Mouse (Mus musculus) limb, embryonic 15.5 days (tissue): ENCODE data around the gene Cdh20. TPM values are rescaled to one million over a fixed set of nuclear protein-coding genes. Genes with fewer than 3 reads are reported as not detected.
"Not testable (repeated sequence)": the region's sequence is repeated elsewhere in the genome, so short reads cannot be mapped to it uniquely, and the experiment has no call there.

Experiments
- ATAC-seq: fragments of 200-750 bp; cut with Nextera tagmentation; 2 replicates; pipeline ENCODE4 v1.8.0; 2017; ENCODE audit warnings: low read depth, moderate TSS enrichment; ENCODE audit not compliant: insufficient number of reproducible peaks, low FRiP score, low TSS enrichment
- H3K27ac ChIP-seq: fragments of 300-500 bp; sonication (generic); 2 replicates; pipeline ENCODE4 v1.5.1; 2015; ENCODE audit warnings: moderate library complexity, mild to moderate bottlenecking, inconsistent platforms
- H3K27me3 ChIP-seq: fragments of 300-500 bp; sonication (generic); 2 replicates; pipeline ENCODE4 v1.6.1; 2015; ENCODE audit warnings: inconsistent platforms
- H3K36me3 ChIP-seq: fragments of 300-500 bp; sonication (generic); 2 replicates; pipeline ENCODE4 v1.6.1; 2015; ENCODE audit warnings: inconsistent platforms
- H3K4me1 ChIP-seq: fragments of 300-500 bp; sonication (generic); 2 replicates; pipeline ENCODE4 v1.6.1; 2015; ENCODE audit warnings: inconsistent platforms
- H3K4me2 ChIP-seq: fragments of 300-500 bp; sonication (generic); 2 replicates; pipeline ENCODE4 v1.6.1; 2015; ENCODE audit warnings: mild to moderate bottlenecking, inconsistent platforms
- H3K4me3 ChIP-seq: fragments of 300-500 bp; sonication (generic); 2 replicates; pipeline ENCODE4 v1.5.1; 2015; ENCODE audit warnings: mild to moderate bottlenecking, inconsistent platforms
- H3K9ac ChIP-seq: fragments of 300-500 bp; sonication (generic); 2 replicates; pipeline ENCODE4 v1.6.1; 2015; ENCODE audit warnings: inconsistent platforms
- H3K9me3 ChIP-seq: fragments of 300-500 bp; sonication (generic); 2 replicates; pipeline ENCODE4 v1.6.1; 2016; ENCODE audit warnings: inconsistent platforms
- WGBS: fragments of 180-500 bp; shearing (Covaris S2); methylation state at CpG from one replicate; pipeline ENCODE4 v1.1.7; 2015; 5-methylcytosine and 5-hydroxymethylcytosine counted together
- polyA plus RNA-seq: library from polyadenylated mRNA; unstranded; fragments of >200 nt; fragmentation: Nextera tagmentation; extraction: Ambion mirVana; gene quantifications from 2 replicates; pipeline ENCODE4 v1.2.1, GENCODE M21; 2015

Cdh20 gene
- polyA plus RNA-seq, 1 experiment from 2014 or later = 0.63 TPM

GRCm38 (mm10) chr1:104917307-104917836 lies 149.0 kb downstream of the Cdh20 start:
- ATAC-seq = no peak
- H3K36me3 ChIP-seq = no peaks in the 10 kb centered on the region
- no peaks in the 10 kb centered on the region for H3K9me3 ChIP-seq
- H3K9ac ChIP-seq = no peak overlapping the region
- 53% methylated on average over 1 of the region's 1 CpGs for WGBS
- no peak overlapping the region for H3K4me3 ChIP-seq
- H3K4me2 ChIP-seq = no peak overlapping the region
- H3K27ac ChIP-seq = no peak overlapping the region
- H3K27me3 ChIP-seq = no peaks in the 10 kb centered on the region
- H3K4me1 ChIP-seq = no peaks in the 10 kb centered on the region

GRCm38 (mm10) chr1:104933051-104933450 lies 164.7 kb downstream of the Cdh20 start:
- Histone ChIP-seq H3K4me2 (no peak overlapping the region), H3K9me3 (no peaks in the 10 kb centered on the region), H3K27ac (no peak overlapping the region), H3K4me1 (no peaks in the 10 kb centered on the region), H3K36me3 (no peaks in the 10 kb centered on the region), H3K9ac (no peak overlapping the region), H3K27me3 (no peaks in the 10 kb centered on the region), H3K4me3 (no peak overlapping the region)
- no peak for ATAC-seq
- 19% methylated on average over 7 of the region's 7 CpGs for WGBS

DNA sequence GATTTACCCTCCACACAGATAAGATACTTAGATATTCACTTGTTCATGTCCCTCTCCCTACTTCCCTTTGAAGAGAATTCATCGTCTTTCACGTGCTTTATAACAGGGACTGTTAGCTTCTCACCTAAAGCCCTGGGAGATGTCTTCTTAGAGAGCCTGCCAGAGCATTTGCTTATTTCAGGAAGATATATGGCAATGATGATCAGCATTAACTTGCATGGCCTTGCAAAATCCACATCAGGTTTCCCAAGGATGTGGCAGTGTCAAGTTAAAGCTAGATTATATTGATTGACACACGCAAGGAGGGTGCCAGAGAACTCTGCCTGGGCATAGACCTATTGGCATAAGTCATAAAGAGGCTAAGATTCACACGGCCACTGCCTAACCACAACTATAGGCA lies 168.6 kb downstream of the Cdh20 start:
- H3K36me3 ChIP-seq = no peaks in the 10 kb centered on the region
- H3K4me1 ChIP-seq = no peaks in the 10 kb centered on the region
- 78% methylated on average over 4 of the region's 4 CpGs for WGBS
- H3K27me3 ChIP-seq = no peaks in the 10 kb centered on the region
- no peak overlapping the region for H3K4me3 ChIP-seq
- no peak overlapping the region for H3K27ac ChIP-seq
- H3K4me2 ChIP-seq = no peak overlapping the region
- no peak overlapping the region for H3K9ac ChIP-seq
- ATAC-seq = no peak
- no peaks in the 10 kb centered on the region for H3K9me3 ChIP-seq

DNA sequence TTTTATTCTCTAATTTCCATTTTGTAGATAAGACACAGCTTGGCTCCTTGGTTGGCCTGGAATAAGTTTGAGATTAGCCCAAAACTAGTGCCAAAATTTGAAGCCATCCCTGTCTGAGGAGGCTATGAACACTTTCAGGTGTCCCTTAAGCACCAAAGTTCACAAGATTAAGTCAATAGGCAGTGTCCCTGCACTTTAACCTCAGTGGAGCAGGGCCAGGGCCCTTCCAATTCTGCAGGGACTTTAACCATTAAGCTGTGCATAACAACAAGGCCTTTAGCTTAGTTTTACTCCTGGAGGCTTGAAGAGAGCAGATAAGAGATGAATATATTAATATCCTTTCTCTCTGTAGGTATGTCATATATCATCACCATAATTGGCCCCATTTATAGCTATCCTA lies 170.8 kb downstream of the Cdh20 start:
- no peak for ATAC-seq

GRCm38 (mm10) chr1:104944470-104945109 lies 176.3 kb downstream of the Cdh20 start:
- 9% methylated on average over 2 of the region's 2 CpGs for WGBS
- no peaks in the 10 kb centered on the region for H3K36me3 ChIP-seq
- no peaks in the 10 kb centered on the region for H3K9me3 ChIP-seq
- H3K4me3 ChIP-seq = no peak overlapping the region
- H3K9ac ChIP-seq = no peak overlapping the region
- ATAC-seq = no peak
- no peaks in the 10 kb centered on the region for H3K27me3 ChIP-seq
- H3K27ac ChIP-seq = no peak overlapping the region
- no peaks in the 10 kb centered on the region for H3K4me1 ChIP-seq
- no peak overlapping the region for H3K4me2 ChIP-seq

More for the DNA sequence above, 170.8 kb downstream of the Cdh20 start:
- Histone ChIP-seq H3K4me3 (no peak overlapping the region), H3K4me2 (no peak overlapping the region), H3K27ac (no peak overlapping the region), H3K9ac (no peak overlapping the region), H3K27me3 (no peaks in the 10 kb centered on the region), H3K36me3 (no peaks in the 10 kb centered on the region), H3K9me3 (no peaks in the 10 kb centered on the region), H3K4me1 (no peaks in the 10 kb centered on the region)

DNA sequence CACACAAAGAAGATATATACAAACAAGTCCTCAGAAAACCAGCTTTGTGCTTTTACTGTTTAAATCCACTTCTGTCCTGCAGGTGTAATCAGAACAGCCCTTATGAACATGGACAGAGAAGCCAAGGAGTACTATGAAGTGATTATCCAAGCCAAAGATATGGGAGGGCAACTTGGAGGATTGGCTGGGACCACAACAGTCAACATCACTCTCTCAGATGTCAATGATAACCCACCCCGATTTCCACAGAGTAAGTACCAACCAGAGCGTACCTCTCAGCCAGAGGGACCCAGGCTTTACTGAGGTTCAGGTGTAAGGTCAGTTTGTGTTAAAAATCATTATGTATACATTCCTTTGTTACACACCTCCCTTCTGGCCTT lies 176.8 kb downstream of the Cdh20 start:
- Histone ChIP-seq H3K27ac (no peak overlapping the region), H3K4me3 (no peak overlapping the region), H3K9ac (no peak overlapping the region), H3K27me3 (no peaks in the 10 kb centered on the region), H3K4me2 (no peak overlapping the region), H3K9me3 (no peaks in the 10 kb centered on the region), H3K4me1 (no peaks in the 10 kb centered on the region), H3K36me3 (no peaks in the 10 kb centered on the region)
- ATAC-seq = no peak
- 86% methylated on average over 2 of the region's 2 CpGs for whole genome bisulfite sequencing

DNA sequence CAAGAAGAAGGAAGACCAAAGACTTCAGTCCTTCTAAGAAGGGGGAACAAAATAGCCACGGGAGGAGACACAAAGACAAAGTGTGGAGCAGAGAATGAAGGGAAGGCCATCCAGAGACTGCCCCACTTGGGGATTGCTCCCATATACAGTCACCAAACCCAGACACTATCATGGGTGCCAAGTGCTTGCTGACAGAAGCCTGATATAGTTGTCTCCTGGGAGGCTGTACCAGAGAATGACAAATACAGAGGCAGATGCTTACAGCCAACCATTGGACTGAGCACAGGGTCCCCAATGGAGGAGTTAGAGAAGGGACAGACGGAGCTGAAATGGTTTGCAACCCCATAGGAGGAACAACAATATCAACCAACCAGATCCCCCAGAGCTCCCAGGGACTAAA lies 181.3 kb downstream of the Cdh20 start:
- not testable (repeated sequence) for H3K36me3 ChIP-seq, H3K27ac ChIP-seq, ATAC-seq, H3K4me1 ChIP-seq, H3K9me3 ChIP-seq, H3K4me3 ChIP-seq, H3K9ac ChIP-seq, H3K27me3 ChIP-seq, H3K4me2 ChIP-seq
- 86% methylated on average over 2 of the region's 2 CpGs for WGBS

GRCm38 (mm10) chr1:104957046-104957445 lies 188.7 kb downstream of the Cdh20 start:
- Histone ChIP-seq H3K27ac (no peak overlapping the region), H3K9me3 (no peaks in the 10 kb centered on the region), H3K4me1 (no peaks in the 10 kb centered on the region), H3K4me2 (no peak overlapping the region), H3K9ac (no peak overlapping the region), H3K36me3 (no peaks in the 10 kb centered on the region), H3K27me3 (no peaks in the 10 kb centered on the region), H3K4me3 (no peak overlapping the region)
- WGBS = 13% methylated on average over 6 of the region's 6 CpGs
- no peak for ATAC-seq

DNA sequence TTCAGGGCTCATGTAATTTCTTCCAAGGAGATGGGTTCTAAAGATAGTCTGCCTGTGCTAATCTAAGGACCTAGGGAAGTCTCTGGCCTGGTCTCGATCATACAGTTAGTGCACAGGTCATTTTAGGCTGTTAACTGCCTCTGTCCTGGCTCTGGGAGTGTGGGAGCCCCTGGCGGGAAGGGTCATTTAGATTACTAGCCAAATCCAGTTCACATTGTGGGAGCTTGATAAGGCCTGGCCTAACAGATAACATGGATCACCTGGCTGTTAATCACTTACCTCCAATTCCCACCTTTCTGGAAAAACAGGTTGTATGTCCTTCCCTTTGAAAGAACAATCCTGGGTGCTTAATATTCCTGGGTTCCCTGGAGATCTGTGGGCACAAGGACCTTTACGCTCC lies 193.3 kb downstream of the Cdh20 start:
- Histone ChIP-seq H3K4me2 (no peak overlapping the region), H3K27me3 (no peaks in the 10 kb centered on the region), H3K27ac (no peak overlapping the region), H3K9ac (no peak overlapping the region), H3K4me1 (no peaks in the 10 kb centered on the region), H3K9me3 (no peaks in the 10 kb centered on the region), H3K36me3 (no peaks in the 10 kb centered on the region), H3K4me3 (no peak overlapping the region)
- WGBS = 82% methylated on average over 3 of the region's 3 CpGs
- no peak for ATAC-seq

DNA sequence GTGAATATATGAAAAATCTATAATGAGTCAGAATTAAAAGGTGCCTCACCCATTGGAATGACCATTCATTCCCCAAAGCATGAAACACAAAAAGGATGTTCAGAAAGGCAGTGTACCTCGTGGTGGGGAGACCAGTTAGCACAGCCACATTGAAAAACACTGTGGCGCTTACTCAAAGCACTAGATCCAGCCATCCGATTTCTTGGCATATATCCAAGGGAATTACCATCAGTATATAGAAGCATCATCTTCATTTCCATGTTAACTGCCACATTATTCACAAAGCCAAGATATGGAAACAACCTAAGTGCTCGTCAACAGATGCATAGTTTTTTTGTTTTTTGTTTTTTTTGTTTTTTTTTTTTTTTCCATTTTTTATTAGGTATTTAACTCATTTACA lies 193.9 kb downstream of the Cdh20 start:
- Histone ChIP-seq H3K4me2 (no peak overlapping the region), H3K9ac (no peak overlapping the region), H3K27me3 (no peaks in the 10 kb centered on the region), H3K36me3 (no peaks in the 10 kb centered on the region), H3K4me1 (no peaks in the 10 kb centered on the region), H3K9me3 (no peaks in the 10 kb centered on the region), H3K27ac (no peak overlapping the region), H3K4me3 (no peak overlapping the region)
- ATAC-seq = no peak
- WGBS = 78% methylated on average over 4 of the region's 4 CpGs

DNA sequence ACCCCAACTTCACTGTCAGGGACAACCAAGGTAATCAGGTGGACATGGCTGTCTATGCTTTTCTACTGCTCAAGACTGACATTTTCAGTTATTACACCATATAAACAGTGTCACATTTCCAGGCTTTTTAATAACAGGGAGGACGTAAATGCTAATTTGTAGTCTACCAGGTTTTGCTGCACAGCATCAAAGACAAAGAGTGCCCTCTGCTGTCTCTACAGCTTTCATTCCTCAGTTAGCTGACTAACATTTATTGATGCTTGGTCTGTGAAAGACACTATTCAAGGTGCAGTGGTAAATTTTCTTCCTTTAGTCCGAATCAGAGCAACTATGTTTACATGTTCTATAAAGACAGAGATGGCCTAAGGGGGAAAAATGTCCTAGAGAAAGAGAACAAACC lies 210.7 kb downstream of the Cdh20 start:
- 25% methylated on average over 2 of the region's 2 CpGs for WGBS
- no peak for ATAC-seq
- H3K4me2 ChIP-seq = no peak overlapping the region
- no peak overlapping the region for H3K9ac ChIP-seq
- no peaks in the 10 kb centered on the region for H3K4me1 ChIP-seq
- H3K27ac ChIP-seq = no peak overlapping the region
- H3K27me3 ChIP-seq = no peaks in the 10 kb centered on the region
- H3K4me3 ChIP-seq = no peak overlapping the region
- no peaks in the 10 kb centered on the region for H3K9me3 ChIP-seq
- no peaks in the 10 kb centered on the region for H3K36me3 ChIP-seq

GRCm38 (mm10) chr1:104980273-104980672 lies 211.9 kb downstream of the Cdh20 start:
- no peak overlapping the region for H3K9ac ChIP-seq
- no peaks in the 10 kb centered on the region for H3K4me1 ChIP-seq
- 81% methylated on average over 1 of the region's 1 CpGs for WGBS
- H3K4me3 ChIP-seq = no peak overlapping the region
- no peaks in the 10 kb centered on the region for H3K9me3 ChIP-seq
- no peaks in the 10 kb centered on the region for H3K36me3 ChIP-seq
- no peak overlapping the region for H3K4me2 ChIP-seq
- H3K27me3 ChIP-seq = no peaks in the 10 kb centered on the region
- no peak for ATAC-seq
- no peak overlapping the region for H3K27ac ChIP-seq
